Mouse (Mus musculus) frontal cortex, adult (tissue): ENCODE results near the gene Gpatch2.
A peak's percentile ranks its signal among the peaks of the same experiment; 100 is the strongest.

Experiments used
- ATAC-seq: cut with Nextera tagmentation; 2 replicates; pipeline ENCODE4 v1.9.2; 2017; ENCODE audit warnings: mild to moderate bottlenecking, moderate library complexity, mixed read lengths; ENCODE audit not compliant: low TSS enrichment

The Gpatch2 gene

DNA sequence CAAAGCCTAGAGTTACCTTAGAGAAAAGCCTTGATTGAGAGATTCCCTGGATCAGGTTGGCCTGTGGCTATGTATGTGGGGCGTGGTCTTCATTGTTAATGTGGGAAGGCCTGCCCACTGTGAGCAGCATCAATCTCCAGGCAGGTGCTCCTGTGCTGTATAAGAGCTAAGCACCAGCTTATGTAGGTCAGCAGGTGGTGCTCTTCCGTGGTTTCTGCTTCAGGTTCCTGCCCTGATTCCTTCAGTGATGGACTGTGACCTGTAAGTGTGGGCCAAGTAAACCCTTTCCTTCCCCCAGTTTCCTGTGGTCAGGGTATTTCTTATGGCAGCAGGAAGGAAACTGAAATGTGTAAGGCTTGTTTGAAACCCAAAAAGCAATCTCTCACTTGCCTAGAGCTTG lies 151.5 kb downstream of the Gpatch2 start:
- ATAC-seq: no peak

- ATAC-seq: no peak
These were observed 153.7 kb downstream of the Gpatch2 start for GRCm38 (mm10) chr1:187369049-187369448.

DNA sequence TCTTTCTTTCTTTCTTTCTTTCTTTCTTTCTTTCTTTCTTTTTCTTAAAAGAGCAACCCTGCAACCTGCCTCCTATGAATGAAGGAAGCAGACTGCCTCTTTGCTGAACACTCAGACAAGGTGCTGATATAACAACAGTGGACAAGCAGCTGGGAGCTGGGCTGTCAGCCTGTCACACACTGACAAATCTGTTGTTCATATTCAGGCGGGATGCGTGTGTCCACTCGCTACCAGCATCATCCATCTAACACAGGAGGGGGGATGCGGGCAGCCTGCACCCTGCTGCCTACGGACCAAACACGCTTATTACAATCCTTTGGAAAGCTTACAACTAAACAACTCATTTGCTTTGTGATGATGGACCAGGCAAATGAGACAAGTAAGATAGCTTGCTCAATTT lies 158.2 kb downstream of the Gpatch2 start:
- ATAC-seq: no peak

GRCm38 (mm10) chr1:187374418-187374817 lies 159.1 kb downstream of the Gpatch2 start:
- no peak for ATAC-seq

DNA sequence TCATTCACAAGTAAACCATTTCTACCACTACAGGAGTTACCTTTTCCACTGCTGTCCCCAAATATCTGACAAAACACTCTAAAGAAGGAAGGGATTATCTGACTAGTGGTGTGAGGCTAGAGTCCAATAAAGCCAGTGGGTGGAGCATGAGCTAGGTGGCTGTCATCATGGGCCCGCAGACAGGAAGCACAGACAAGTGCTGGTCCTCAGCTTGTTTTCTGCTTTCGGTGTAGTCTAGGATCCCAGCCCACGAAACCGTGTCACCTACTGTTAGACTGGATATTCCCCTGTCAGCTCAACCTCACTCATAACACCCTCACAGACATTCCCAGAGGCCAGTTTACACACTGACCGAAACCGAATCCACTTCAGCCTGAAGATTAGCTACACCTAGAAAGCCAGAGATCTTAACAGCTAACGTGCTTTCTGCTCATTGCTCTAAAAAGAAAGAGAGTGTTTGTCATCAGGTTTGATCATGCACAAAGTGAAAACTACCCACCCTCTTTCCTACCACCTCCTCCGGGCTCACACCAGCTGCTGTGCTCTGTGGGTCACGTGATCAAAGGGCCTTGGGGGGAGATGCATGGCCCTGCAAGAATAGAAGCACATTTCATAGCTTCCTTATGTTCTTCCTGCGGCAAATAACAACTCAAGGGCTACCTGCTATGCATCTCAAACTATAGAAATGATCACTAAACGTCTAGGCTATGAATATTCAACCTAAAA lies 161.8 kb downstream of the Gpatch2 start:
- ATAC-seq: peak; percentile 42

DNA sequence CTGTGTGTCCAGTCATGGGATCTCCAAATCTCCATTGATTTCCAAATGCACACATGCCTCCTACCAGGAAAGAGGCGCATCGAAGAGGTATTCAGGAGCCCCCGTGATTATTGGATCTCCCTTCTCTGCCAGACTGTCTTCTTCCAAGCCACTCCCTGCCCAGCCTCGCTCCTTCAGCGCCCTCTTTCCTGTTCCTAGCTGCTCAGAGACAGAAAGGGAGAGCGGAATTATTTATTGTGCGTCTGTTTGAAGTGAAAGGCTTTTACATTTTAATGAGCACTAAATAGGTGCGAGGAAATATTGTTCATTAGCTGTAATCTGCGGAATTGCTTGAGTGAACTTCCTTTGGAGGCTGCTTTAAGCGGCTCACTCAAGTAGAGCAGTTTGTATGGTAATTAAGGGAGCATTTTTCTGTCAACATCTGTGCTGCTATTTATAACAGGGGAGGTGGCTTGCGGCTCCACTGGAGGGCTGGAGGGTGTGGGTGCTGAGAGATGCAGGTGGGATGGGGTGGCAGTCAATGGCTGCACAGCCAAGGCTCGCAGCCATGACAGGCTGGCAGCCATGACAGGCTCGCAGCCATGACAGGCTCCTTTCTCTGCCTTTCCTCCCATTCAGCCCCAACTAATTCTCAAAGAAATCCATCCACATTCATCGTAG lies 162.7 kb downstream of the Gpatch2 start:
- ATAC-seq: peak; percentile 83

DNA sequence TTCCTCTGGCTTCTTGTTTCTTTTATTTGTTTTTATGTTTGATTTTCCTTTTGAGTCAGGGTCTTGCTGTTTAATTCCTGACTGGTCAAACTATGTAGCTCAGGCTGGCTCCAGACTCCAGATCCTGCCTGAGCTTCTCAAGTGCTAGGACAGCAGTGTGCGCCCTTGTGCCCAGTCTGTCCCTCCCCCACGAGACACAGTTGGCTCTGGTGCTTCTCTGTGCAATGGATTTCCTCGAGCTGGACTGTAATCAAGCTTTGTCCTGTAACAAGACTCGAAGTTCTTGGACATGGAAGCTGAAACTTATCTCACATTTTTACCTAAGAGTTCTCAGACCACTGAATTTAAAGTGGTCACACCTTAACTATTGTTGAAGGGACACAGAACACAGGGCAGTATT lies 174.2 kb downstream of the Gpatch2 start:
- no peak for ATAC-seq

DNA sequence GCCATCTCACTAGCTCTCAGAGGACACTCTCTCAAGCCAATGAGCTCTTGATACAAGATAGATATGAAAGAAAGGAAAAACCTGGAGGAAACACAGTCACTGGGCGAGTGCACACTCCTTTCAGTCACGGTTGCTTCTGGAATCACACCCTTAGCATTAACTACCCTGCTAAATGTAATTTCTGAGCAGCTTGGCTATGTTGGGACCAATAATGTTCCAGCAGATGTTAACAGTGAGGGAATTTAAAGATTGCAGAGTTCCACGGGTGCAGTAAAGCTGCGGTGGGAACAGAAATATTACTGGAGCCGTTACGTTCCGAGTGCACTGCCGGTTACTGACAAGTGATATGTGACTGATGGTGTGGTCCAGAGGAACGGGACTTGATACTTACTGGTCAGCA lies 185.5 kb downstream of the Gpatch2 start:
- ATAC-seq: no peak
